Mouse (Mus musculus): Measurements from ENCODE around the gene Fam122b. TPM values are rescaled to one million over a fixed set of nuclear protein-coding genes. Genes with fewer than 3 reads are reported as not detected.
"Not testable (repeated sequence)": the region's sequence is repeated elsewhere in the genome, so short reads cannot be mapped to it uniquely, and the experiment has no call there.

Fam122b gene
- polyA plus RNA-seq (2012; rRNA removed) (19.3 and 19.9 TPM in 2 replicates), polyA plus RNA-seq (2014; fragmentation: Nextera tagmentation; extraction: Ambion mirVana) (15.3 and 15.9 TPM in 2 replicates)

DNA sequence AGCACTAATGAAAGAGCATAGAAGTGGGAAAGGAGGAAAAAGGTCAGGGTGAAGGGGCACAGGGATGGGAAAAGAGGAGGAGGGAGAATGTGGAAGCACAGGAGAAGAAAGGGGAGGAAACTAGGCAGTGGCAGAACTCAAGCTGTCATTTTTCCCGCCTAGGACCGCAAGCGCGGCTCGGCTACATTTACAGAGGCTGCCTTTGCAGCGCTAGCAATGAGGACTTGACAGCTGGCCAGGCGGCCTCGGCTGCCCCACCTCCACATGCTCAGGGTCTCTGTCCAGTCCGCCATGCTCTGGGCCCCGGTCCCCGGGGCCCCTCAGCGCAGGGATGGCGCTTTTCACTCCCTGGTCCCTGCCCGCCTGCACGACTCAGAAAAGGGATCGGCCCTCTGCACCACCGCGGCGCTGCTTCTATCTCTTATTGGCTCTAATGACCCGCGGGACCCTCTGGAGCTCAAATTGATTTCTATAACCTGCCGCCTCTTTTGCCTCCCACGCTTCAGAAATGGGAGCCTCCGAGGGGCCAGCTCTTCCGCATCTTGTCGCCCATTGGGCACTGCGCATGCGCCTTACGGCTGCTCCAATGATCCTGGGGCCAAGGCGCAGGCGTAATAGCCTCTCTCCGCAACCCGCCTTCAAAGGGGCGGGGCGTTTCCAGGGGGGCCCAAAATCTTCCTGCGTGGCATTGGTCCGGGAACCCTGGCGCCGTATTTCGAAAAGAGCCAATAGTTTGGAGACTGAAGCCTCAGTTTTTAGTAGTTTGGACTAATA is at the start of gene Fam122b:
Gene Fam122b, minus strand, starts transcription at position 517 of the 774 bp plus-strand sequence.
- ATAC-seq (ENCODE audit: low FRiP score, low read depth): peak; percentile 84

GRCm38 (mm10) chrX:53287924-53288323 is 18.3 kb upstream of the Fam122b start:
- TF ChIP-seq POLR2A (IDR thresholded peaks at IDR 0.05; ENCODE audit: borderline replicate concordance, extremely low read depth, insufficient read depth, insufficient read length): no peak
- Histone ChIP-seq H3K27me3 (ENCODE audit: control insufficient read depth, insufficient read depth, low read length) (no peaks in the 10 kb centered on the region), H3K9me3 (ENCODE audit: control insufficient read depth, low read length) (no peaks in the 10 kb centered on the region), H3K4me3 (replicated peaks; ENCODE audit: low read length) (no peak overlapping the region), H3K9ac (ENCODE audit: low read depth, low read length, severe bottlenecking) (no peak overlapping the region), H3K36me3 (ENCODE audit: control insufficient read depth, insufficient read depth, low read length) (no peaks in the 10 kb centered on the region), H3K27ac (replicated peaks; ENCODE audit: low read depth, low read length) (no peak overlapping the region), H3K4me1 (ENCODE audit: control insufficient read depth, insufficient read depth, low read length) (no peaks in the 10 kb centered on the region), H3K4me2 (replicated peaks; ENCODE audit: low read depth, low read length, severe bottlenecking) (no peak overlapping the region)
- DNase-seq (ENCODE audit: low spot score) (peak; percentile 65), ATAC-seq (ENCODE audit: low FRiP score, low read depth) (no peak; the same call in 1 of the 2 replicates)
- 66% methylated on average over 5 of the region's 5 CpGs for WGBS

More for the DNA sequence above, at the start of gene Fam122b:
- Histone ChIP-seq H3K4me2 (replicated peaks; ENCODE audit: low read depth, low read length, severe bottlenecking) (peak within 1 kb of the TSS; percentile 69), H3K27me3 (ENCODE audit: control insufficient read depth, insufficient read depth, low read length) (no peaks in the 10 kb centered on the region), H3K9me3 (ENCODE audit: control insufficient read depth, low read length) (no peaks in the 10 kb centered on the region), H3K4me3 (replicated peaks; ENCODE audit: low read length) (peak within 1 kb of the TSS; percentile 55), H3K4me1 (ENCODE audit: control insufficient read depth, insufficient read depth, low read length) (no peaks in the 10 kb centered on the region), H3K9ac (ENCODE audit: low read depth, low read length, severe bottlenecking) (peak within 1 kb of the TSS; percentile 58), H3K36me3 (ENCODE audit: control insufficient read depth, insufficient read depth, low read length) (no peaks in the 10 kb centered on the region), H3K27ac (replicated peaks; ENCODE audit: low read depth, low read length) (0 out of 2 replicates have a peak within 1 kb of the TSS, but pooled peaks have one; percentile 13)
- no peak for TF ChIP-seq POLR2A (IDR thresholded peaks at IDR 0.05; ENCODE audit: borderline replicate concordance, extremely low read depth, insufficient read depth, insufficient read length)
- DNase-seq (ENCODE audit: low spot score): peak; percentile 92
- WGBS: 26% methylated on average over 29 of the region's 40 CpGs

DNA sequence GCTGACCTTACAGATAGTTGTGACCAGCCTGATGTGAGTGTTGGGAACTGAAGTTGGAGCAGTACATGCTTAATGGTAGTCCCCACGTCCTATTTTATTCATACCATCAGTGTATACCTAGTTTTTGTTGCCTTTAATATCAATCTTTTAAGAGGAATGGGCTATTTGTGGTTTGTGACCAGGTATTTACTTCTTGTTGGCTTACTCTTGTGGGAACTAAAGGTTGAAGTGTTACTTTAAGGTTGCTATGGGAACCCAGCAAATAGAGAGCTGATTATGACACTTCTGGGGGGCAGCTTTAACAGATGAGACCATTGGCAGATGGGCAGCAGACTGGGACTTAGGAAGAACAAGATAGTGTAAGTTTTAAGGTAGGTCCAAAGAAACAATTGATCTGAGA is 3.5 kb upstream of the Fam122b start, which contains the start of gene Fam122c:
Gene Fam122c, plus strand, starts transcription at position 301 of the 400 bp plus-strand sequence.
- H3K4me1 ChIP-seq (ENCODE audit: control insufficient read depth, insufficient read depth, low read length): no peaks in the 10 kb centered on the region
- no peak for TF ChIP-seq POLR2A (IDR thresholded peaks at IDR 0.05; ENCODE audit: borderline replicate concordance, extremely low read depth, insufficient read depth, insufficient read length)
- 26% methylated on average over 1 of the region's 1 CpGs for WGBS
- no peaks in the 10 kb centered on the region for H3K9me3 ChIP-seq (ENCODE audit: control insufficient read depth, low read length)
- H3K9ac ChIP-seq (ENCODE audit: low read depth, low read length, severe bottlenecking): no peak within 1 kb of the TSS
- no peaks in the 10 kb centered on the region for H3K27me3 ChIP-seq (ENCODE audit: control insufficient read depth, insufficient read depth, low read length)
- no peak within 1 kb of the TSS for H3K27ac ChIP-seq (replicated peaks; ENCODE audit: low read depth, low read length)
- no peak within 1 kb of the TSS for H3K4me2 ChIP-seq (replicated peaks; ENCODE audit: low read depth, low read length, severe bottlenecking)
- no peak for ATAC-seq (ENCODE audit: low FRiP score, low read depth)
- no peaks in the 10 kb centered on the region for H3K36me3 ChIP-seq (ENCODE audit: control insufficient read depth, insufficient read depth, low read length)
- no peak within 1 kb of the TSS for H3K4me3 ChIP-seq (replicated peaks; ENCODE audit: low read length)
- DNase-seq (ENCODE audit: low spot score): no peak

DNA sequence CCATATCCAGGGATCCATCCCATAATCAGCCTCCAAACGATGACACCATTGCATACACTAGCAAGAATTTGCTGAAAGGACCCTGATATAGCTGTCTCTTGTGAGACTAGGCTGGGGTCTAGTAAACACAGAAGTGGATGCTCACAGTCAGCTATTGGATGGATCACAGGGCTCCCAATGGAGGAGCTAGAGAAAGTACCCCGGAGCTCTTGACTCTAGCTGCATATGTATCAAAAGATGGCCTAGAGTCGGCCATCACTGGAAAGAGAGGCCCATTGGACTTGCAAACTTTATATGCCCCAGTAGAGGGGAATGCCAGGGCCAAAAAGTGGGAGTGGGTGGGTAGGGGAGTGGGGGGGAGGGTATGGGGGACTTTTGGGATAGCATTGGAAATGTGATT is 2.0 kb upstream of the Fam122b start:
- not testable (repeated sequence) for H3K4me3 ChIP-seq (replicated peaks; ENCODE audit: low read length); H3K9ac ChIP-seq (ENCODE audit: low read depth, low read length, severe bottlenecking); H3K9me3 ChIP-seq (ENCODE audit: control insufficient read depth, low read length); H3K36me3 ChIP-seq (ENCODE audit: control insufficient read depth, insufficient read depth, low read length); H3K4me1 ChIP-seq (ENCODE audit: control insufficient read depth, insufficient read depth, low read length); ATAC-seq (ENCODE audit: low FRiP score, low read depth); H3K4me2 ChIP-seq (replicated peaks; ENCODE audit: low read depth, low read length, severe bottlenecking); H3K27me3 ChIP-seq (ENCODE audit: control insufficient read depth, insufficient read depth, low read length); H3K27ac ChIP-seq (replicated peaks; ENCODE audit: low read depth, low read length); DNase-seq (ENCODE audit: low spot score)
- 84% methylated on average over 3 of the region's 3 CpGs for WGBS

GRCm38 (mm10) chrX:53270063-53270432 is 443 bp upstream of the Fam122b start:
- H3K27ac ChIP-seq (replicated peaks; ENCODE audit: low read depth, low read length): no peak overlapping the region
- ATAC-seq (ENCODE audit: low FRiP score, low read depth) (0 out of 2 replicates have a peak, but pooled peaks have one; percentile 17), DNase-seq (ENCODE audit: low spot score) (no peak)
- H3K4me1 ChIP-seq (ENCODE audit: control insufficient read depth, insufficient read depth, low read length): no peaks in the 10 kb centered on the region
- no peak for TF ChIP-seq POLR2A (IDR thresholded peaks at IDR 0.05; ENCODE audit: borderline replicate concordance, extremely low read depth, insufficient read depth, insufficient read length)
- no peak overlapping the region for H3K9ac ChIP-seq (ENCODE audit: low read depth, low read length, severe bottlenecking)
- no peaks in the 10 kb centered on the region for H3K27me3 ChIP-seq (ENCODE audit: control insufficient read depth, insufficient read depth, low read length)
- no peaks in the 10 kb centered on the region for H3K9me3 ChIP-seq (ENCODE audit: control insufficient read depth, low read length)
- peak overlapping the region; percentile 39; the same call in 1 of the 2 replicates for H3K4me2 ChIP-seq (replicated peaks; ENCODE audit: low read depth, low read length, severe bottlenecking)
- H3K4me3 ChIP-seq (replicated peaks; ENCODE audit: low read length): peak overlapping the region; percentile 55
- H3K36me3 ChIP-seq (ENCODE audit: control insufficient read depth, insufficient read depth, low read length): no peaks in the 10 kb centered on the region
- 20% methylated on average over 10 of the region's 10 CpGs for WGBS

Measured in limb, embryonic 14.5 days (tissue).